Mouse (Mus musculus) midbrain, embryonic 16.5 days (tissue): ENCODE results near the gene Adcyap1r1. TPM values are rescaled to one million over a fixed set of nuclear protein-coding genes. Genes with fewer than 3 reads are reported as not detected.

Experiments
- ATAC-seq: fragments of 200-750 bp; cut with Nextera tagmentation; 2 replicates; pipeline ENCODE4 v1.8.0; 2017; ENCODE audit warnings: moderate TSS enrichment
- H3K27ac ChIP-seq: fragments of 300-500 bp; sonication (generic); 2 replicates; pipeline ENCODE4 v1.5.1; 2014; ENCODE audit warnings: mild to moderate bottlenecking, low read length, mixed read lengths
- H3K27me3 ChIP-seq: fragments of 300-500 bp; sonication (generic); 2 replicates; pipeline ENCODE4 v1.6.1; 2014; ENCODE audit warnings: low read depth, low read length, mixed read lengths; ENCODE audit not compliant: control insufficient read depth, insufficient read depth
- H3K36me3 ChIP-seq: fragments of 300-500 bp; sonication (generic); 2 replicates; pipeline ENCODE4 v1.6.1; 2014; ENCODE audit warnings: mild to moderate bottlenecking, low read length, moderate library complexity, mixed read lengths; ENCODE audit not compliant: control insufficient read depth, insufficient read depth
- H3K4me1 ChIP-seq: fragments of 300-500 bp; sonication (generic); 2 replicates; pipeline ENCODE4 v1.6.1; 2014; ENCODE audit warnings: mild to moderate bottlenecking, low read length, mixed read lengths; ENCODE audit not compliant: control insufficient read depth, insufficient read depth
- H3K4me2 ChIP-seq: fragments of 300-500 bp; sonication (generic); 2 replicates; pipeline ENCODE4 v1.6.1; 2014; ENCODE audit warnings: mild to moderate bottlenecking, low read length, mixed read lengths
- H3K4me3 ChIP-seq: fragments of 300-500 bp; sonication (generic); 2 replicates; pipeline ENCODE4 v1.5.1; 2014; ENCODE audit warnings: low read depth, mild to moderate bottlenecking, low read length, moderate library complexity, mixed read lengths
- H3K9ac ChIP-seq: fragments of 300-500 bp; sonication (generic); 2 replicates; pipeline ENCODE4 v1.6.1; 2014; ENCODE audit warnings: low read depth, low read length, mixed read lengths
- H3K9me3 ChIP-seq: fragments of 300-500 bp; sonication (generic); replicated peaks from 2 replicates; pipeline ENCODE4 v1.6.1; 2014; ENCODE audit warnings: mild to moderate bottlenecking, low read length, mixed read lengths; ENCODE audit not compliant: control insufficient read depth, poor library complexity, severe bottlenecking
- WGBS: fragments of 180-500 bp; shearing (Covaris S2); extraction: QIAGEN DNeasy Blood & Tissue Kit; methylation state at CpG from one replicate; pipeline ENCODE4 v1.1.7; 2014; 5-methylcytosine and 5-hydroxymethylcytosine counted together
- polyA plus RNA-seq: library from polyadenylated mRNA; unstranded; fragments of >200 nt; fragmentation: Nextera tagmentation; extraction: Ambion mirVana; gene quantifications from 2 replicates; pipeline ENCODE4 v1.2.1, GENCODE M21; 2015

Adcyap1r1 gene
- polyA plus RNA-seq, 1 experiment from 2014 or later: 60.8 TPM

DNA sequence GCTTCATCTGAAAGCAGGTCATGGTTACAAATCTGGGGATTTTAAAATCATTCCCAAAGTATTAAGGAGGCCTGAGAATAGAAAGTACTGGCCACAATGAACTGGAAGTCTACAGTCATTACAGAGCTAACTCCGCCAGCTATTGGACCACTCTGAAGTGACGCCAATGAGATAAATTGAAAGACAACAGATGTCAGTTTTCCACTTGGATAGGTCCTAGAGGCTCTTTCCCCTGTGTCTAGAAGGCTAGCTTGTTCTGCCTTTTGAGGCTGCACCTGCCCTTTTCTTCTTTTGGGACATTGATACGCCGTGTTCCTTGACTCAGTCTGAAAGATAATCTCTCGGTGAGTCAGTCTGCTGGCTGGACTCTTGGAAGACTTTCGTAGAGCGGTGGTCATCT, 50.5 kb downstream of the Adcyap1r1 start:
- Histone ChIP-seq H3K27me3 (no peaks in the 10 kb centered on the region), H3K4me1 (0 out of 2 replicates have a peak, but pooled peaks cover 2% of the 10 kb centered on the region), H3K4me3 (no peak overlapping the region), H3K4me2 (no peak overlapping the region), H3K27ac (no peak overlapping the region), H3K9ac (no peak overlapping the region), H3K9me3 (no peaks in the 10 kb centered on the region), H3K36me3 (peaks cover 9% of the 10 kb centered on the region)
- no peak for ATAC-seq
- 76% methylated on average over 7 of the region's 7 CpGs for WGBS

DNA sequence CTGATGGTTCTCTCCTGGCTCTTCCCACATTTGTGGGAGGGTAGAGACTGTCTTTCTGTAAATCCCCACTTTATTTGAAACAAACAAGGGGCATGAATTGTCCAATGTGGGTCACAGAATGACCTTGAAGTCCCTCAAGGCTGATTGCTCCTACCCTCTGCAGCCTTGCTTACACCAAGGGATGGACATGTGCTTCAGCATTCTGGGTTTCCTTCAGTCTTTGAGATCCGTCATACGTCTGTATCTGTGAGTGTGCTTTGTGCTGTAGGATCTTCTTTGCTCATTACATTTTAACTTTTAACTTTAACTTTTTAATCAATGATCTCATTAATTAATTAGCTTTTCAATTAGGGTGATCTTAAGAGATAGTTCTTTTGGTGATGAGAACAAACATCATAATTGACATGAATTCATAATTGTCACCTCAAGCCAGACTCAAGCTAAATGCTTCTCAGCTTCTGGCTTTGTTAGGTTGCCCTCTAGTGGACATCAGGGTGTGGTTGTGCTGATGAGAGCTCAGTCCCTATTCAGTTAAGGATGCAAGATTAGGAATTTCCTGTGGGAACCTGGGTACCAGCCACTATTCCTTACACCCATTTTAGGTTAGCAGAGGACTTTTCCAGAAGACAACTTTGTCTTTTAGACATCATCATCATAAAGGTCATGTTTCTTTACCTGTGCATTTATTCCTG, 53.2 kb downstream of the Adcyap1r1 start:
- peak; percentile 62; the same call in 1 of the 2 replicates for ATAC-seq
- 91% methylated on average over 2 of the region's 2 CpGs for WGBS
- Histone ChIP-seq H3K4me2 (no peak overlapping the region), H3K27ac (no peak overlapping the region), H3K27me3 (no peaks in the 10 kb centered on the region), H3K9me3 (no peaks in the 10 kb centered on the region), H3K4me1 (0 out of 2 replicates have a peak, but pooled peaks cover 2% of the 10 kb centered on the region), H3K9ac (no peak overlapping the region), H3K4me3 (no peak overlapping the region), H3K36me3 (no peaks in the 10 kb centered on the region)

DNA sequence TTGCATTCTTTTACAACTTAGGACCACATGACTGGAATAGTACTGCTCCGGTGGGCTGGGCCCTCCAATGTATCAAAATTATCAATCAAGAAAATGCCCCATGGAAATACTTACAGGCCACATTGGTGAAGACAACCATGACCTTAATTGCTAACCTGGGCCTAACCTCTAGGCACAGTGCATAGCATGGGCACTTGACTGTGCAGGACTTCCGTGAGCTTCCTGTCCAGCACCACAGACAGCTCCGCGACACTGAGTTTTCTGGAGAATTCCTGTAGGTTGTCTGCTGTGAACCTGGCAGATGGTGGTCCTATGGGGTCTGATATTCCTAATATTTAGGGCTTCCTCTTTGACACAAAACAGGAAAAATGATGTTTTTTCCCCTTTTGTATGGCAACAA, 54.7 kb downstream of the Adcyap1r1 start:
- 89% methylated on average over 4 of the region's 4 CpGs for WGBS
- Histone ChIP-seq H3K27ac (no peak overlapping the region), H3K4me3 (no peak overlapping the region), H3K9ac (no peak overlapping the region), H3K9me3 (no peaks in the 10 kb centered on the region), H3K4me1 (peaks cover 2% of the 10 kb centered on the region), H3K27me3 (no peaks in the 10 kb centered on the region), H3K36me3 (no peaks in the 10 kb centered on the region), H3K4me2 (no peak overlapping the region)
- ATAC-seq: no peak

DNA sequence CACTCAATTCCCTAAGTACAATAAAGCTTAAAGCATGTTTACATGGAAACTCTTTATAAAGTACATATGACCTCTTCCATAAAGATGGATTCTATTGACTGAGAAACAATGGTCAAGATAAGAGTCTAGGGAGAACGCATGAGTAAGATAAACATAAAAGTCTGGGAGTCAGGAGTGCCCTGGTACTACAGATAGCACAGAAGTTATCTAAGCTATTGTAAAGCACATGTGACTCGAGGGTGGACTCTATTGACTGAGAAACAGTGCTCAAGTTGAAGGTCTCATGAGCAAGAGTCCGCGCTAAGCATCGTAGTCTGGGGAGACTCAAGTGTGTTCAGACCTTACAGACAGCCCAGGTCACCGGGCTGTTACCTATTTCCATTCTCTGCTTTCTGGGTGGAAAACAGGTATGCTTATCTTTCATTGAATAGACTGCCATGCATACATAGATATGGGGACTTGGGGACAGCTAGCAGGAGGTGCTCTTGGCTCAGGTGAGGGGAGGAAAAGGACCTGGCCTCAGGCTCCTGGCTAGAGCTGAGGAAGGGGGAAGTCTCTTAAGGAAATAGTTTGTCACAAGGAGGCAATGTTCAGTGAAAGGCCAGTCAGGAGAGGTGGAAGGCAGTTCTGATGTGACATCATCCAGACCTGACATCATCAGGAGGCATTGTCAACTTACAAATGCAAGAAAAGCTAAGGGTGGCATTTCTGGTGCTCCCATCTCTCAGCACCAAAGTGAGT, 57.5 kb downstream of the Adcyap1r1 start:
- Histone ChIP-seq H3K4me3 (no peak overlapping the region), H3K4me2 (no peak overlapping the region), H3K9me3 (no peaks in the 10 kb centered on the region), H3K4me1 (peaks cover 2% of the 10 kb centered on the region), H3K9ac (no peak overlapping the region), H3K27me3 (no peaks in the 10 kb centered on the region), H3K36me3 (no peaks in the 10 kb centered on the region), H3K27ac (no peak overlapping the region)
- WGBS: 84% methylated on average over 6 of the region's 6 CpGs
- ATAC-seq: no peak

DNA sequence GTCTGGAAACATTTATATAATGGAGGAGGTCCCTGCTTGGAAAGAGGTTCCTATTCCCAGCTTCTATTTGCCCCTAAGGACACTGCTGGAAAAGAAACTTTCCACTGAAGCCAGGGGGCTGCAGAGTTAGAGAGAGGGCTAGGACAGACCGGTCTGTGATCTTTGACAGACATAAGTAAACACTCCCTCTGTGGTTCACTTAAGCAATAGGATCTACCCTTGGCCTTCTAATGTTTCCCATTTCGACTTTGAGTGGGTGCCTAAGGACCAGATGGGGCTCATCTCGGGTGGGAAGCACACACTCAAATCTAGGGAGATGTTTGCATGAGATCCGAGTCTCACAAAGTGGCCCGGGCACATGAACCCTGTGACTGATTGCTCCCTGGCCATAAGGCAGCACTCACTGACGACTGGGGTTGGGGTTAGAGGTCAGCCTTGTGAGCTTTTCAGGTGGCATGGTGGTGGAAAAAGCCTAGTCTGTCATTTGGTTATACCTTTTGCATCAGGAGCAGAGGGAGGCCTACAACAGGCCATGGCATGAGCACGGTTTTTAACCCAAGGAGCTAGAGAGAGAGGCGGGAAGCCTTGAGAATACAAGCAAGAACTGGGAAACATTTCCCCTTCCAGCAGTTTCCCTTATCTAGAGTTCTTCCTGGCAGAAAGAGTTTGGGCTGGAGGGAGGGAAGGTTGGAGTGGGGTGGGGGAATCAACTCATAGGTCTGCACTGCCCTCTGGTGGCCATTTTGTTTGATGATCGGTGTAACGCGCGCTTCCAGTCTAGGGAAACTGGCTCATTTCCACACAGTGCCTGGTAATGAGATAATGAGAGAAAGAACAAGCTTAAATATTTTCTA, 59.7 kb downstream of the Adcyap1r1 start:
- Histone ChIP-seq H3K36me3 (no peaks in the 10 kb centered on the region), H3K4me1 (peaks cover 2% of the 10 kb centered on the region), H3K4me3 (no peak overlapping the region), H3K9me3 (no peaks in the 10 kb centered on the region; the same call in 1 of the 2 replicates), H3K27me3 (no peaks in the 10 kb centered on the region), H3K4me2 (no peak overlapping the region), H3K27ac (no peak overlapping the region), H3K9ac (no peak overlapping the region)
- WGBS: 39% methylated on average over 12 of the region's 12 CpGs
- peak; percentile 94 for ATAC-seq

DNA sequence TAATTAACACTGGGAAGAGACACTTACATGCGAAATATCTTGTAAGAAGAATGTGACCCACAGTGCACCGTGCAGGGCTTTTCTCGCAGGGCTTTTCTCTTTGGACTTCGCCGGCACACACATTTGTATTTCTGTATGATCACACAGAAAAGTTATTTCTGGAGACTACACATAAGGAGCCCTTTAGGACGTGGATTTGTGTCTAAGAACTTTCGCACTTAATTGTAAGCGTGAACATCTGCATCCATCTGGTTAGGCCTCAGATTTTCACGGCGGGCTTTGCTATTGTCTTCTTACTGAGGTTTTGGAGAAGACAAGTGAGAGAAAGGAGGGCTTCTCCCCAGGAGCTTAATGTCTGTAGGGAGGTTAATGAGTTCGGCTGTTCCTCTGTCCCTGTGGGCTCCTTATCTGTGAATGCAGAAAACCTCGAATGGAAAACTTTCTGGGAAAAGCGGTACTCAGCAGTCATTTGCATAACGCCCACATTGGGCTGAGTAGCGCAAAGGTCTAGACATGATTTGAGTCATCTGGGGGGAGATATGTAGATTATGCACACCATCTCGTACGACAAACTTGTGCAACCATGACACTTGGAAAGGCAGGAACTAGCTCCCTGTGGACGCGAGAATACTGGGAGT, 60.4 kb downstream of the Adcyap1r1 start:
- 24% methylated on average over 19 of the region's 19 CpGs for WGBS
- Histone ChIP-seq H3K9ac (no peak overlapping the region), H3K9me3 (no peaks in the 10 kb centered on the region; the same call in 1 of the 2 replicates), H3K4me1 (peaks cover 2% of the 10 kb centered on the region), H3K27ac (no peak overlapping the region), H3K4me3 (no peak overlapping the region), H3K36me3 (no peaks in the 10 kb centered on the region), H3K27me3 (no peaks in the 10 kb centered on the region), H3K4me2 (no peak overlapping the region)
- peak; percentile 23; the same call in 1 of the 2 replicates for ATAC-seq

DNA sequence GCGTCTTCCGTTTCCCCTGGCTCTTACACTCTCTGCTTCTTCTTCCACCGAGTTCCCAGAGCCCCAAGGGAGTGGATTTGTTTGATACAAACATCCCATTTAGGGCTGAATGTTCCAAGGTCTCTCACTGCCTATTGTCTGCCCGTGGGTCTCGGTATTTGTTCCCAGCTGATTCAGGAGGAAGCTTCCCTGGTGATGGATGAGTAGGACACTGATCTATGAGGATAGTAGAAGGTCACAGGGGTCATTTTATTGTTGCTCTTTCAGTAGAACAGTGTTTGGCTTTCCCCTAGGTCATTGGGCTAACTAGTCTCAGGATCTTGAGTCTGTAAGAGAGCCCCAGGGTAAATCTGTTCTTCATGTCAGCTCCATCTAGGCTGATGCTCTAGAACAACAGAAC, 61.7 kb downstream of the Adcyap1r1 start:
- Histone ChIP-seq H3K4me1 (peaks cover 2% of the 10 kb centered on the region), H3K4me3 (no peak overlapping the region), H3K9me3 (no peaks in the 10 kb centered on the region; the same call in 1 of the 2 replicates), H3K36me3 (no peaks in the 10 kb centered on the region), H3K9ac (no peak overlapping the region), H3K27ac (no peak overlapping the region), H3K4me2 (no peak overlapping the region), H3K27me3 (no peaks in the 10 kb centered on the region)
- WGBS: 70% methylated on average over 5 of the region's 5 CpGs
- no peak for ATAC-seq

DNA sequence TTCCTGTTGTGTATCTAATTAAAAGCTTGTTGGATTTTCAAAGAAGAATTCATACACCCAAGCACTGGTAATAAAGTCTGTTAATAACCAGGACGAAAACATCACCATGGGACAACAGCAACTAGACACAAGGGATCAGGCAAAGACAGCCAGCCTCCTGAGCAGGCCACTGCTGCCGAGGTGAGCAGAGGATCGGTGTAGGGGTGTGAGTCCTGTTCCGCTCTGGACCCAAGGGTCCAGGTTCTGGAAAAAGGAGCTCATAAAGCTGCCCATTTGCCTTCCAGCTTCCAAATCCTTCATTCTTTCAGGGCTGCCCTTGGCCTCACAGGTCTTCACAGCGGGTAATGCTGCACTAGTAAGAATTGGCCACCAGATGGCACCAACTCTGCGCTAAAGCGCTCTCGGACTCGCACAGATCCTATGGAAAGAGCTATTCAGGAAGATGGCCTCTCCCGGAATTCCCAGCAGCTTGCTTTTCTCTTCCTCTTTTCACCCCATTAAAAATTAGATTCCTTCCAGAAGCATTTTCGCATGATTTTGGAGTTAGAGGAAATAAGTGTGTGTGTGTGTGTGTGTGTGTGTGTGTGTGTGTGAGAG, 67.9 kb downstream of the Adcyap1r1 start:
- H3K27me3 ChIP-seq: no peaks in the 10 kb centered on the region
- H3K36me3 ChIP-seq: no peaks in the 10 kb centered on the region
- no peak overlapping the region for H3K9ac ChIP-seq
- peak overlapping the region; percentile 38 for H3K4me2 ChIP-seq
- H3K27ac ChIP-seq: no peak overlapping the region
- 15% methylated on average over 11 of the region's 11 CpGs for WGBS
- no peaks in the 10 kb centered on the region; the same call in 1 of the 2 replicates for H3K9me3 ChIP-seq
- ATAC-seq: peak; percentile 95
- no peak overlapping the region for H3K4me3 ChIP-seq
- H3K4me1 ChIP-seq: 0 out of 2 replicates have a peak, but pooled peaks cover 2% of the 10 kb centered on the region
